Mouse (Mus musculus): ENCODE measurements around the gene Ppp1r12b.
A peak's percentile ranks its signal among the peaks of the same experiment; 100 is the strongest.

The Ppp1r12b gene

DNA sequence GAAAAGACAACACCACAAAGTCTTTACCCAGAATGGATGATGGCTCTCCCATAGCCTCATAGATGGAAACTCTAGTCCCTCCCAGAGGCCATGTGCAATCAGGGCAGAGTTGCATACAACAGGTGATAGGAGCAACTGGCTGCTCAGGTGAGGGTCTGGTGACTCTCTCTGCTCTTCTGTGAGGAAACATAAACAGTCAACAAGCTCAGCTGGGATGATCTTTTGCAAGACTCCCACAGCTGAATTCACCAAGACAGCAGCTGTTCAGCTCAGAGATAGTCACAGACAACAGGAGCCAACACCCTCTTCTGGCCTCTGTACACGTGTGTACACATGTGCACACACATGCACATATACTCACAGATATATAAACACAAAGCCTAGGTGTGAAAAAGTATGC is 17.5 kb downstream of the Ppp1r12b start:
- no peak for DNase-seq (ENCODE audit: low spot score)

DNA sequence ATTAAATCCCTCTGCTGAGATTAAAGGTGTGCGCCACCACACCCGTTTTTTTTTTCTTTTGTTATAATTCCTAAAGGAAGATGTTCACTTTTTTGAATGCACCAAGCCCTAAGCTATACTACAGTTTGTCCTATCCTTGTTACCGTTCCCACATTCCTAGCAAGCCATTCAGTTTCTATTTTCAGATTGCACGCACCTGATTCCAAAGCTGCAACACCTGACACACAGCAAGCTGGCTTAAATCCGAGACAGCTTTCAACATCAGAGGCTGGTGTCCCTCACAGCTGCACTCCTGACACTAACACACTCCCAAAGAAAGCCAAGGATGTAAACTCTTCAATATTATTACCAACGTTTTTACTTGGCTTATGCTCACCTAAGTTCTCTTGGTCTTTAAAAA is 19.4 kb downstream of the Ppp1r12b start:
- no peak for DNase-seq (ENCODE audit: low spot score)

DNA sequence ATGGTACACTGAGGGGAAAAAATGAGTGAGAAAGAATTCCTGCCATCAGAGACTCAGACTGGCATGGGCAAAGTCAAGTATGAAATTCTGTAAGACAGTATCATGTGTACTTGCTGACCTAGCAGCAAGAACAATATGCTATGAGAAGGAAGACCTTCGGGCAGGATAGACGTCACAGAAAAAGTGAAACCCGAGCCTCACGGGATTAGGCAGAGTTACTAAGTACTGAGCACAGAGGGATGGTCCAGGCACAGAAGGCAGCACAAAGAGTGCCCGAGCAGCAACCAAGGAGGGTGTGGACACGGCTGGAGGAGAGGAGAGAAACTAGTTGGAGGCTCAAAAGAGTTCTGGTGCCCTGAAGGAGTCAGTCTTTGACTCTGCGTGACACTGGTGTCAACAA is 23.3 kb downstream of the Ppp1r12b start:
- DNase-seq (ENCODE audit: low spot score): no peak

DNA sequence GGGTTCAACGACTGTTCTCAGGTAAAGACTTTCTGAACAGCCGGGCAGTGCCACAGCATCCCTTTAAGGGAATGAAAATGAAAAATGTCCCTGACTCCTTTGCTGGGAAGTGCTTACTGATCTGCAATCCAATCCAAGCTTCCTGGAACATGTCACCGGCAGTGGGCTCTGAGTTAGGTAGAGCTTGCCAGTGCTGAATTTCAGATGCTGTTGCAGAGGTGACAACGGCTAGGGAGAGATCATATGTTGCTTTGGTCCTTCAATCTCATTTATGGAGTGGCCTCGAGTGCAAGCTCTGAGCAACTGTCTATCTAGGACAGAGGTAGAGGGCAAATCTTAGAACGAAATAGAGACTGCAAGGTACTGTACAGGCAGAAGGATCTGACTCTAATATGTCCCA is 36.7 kb downstream of the Ppp1r12b start:
- no peak for DNase-seq (ENCODE audit: low spot score)

DNA sequence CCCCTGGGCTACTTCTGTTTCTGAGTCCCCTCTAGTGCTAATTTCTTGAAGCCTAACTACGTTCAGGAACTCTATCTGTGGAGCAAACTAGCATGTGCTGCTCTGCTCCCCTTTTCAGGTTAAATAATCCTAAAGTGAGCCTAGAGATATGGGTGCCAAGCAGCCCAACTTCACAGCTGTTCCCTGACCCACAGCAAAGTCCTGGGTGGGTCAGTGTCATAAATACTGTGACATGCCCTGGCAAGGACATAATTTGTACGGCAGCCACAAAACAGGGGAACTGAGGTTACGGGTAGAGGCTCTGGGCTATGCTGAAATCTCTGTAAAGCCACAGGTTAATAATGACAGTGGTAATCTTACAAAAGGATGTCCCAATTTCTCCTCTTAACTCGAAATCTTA is 40.3 kb downstream of the Ppp1r12b start:
- DNase-seq (ENCODE audit: low spot score): no peak

DNA sequence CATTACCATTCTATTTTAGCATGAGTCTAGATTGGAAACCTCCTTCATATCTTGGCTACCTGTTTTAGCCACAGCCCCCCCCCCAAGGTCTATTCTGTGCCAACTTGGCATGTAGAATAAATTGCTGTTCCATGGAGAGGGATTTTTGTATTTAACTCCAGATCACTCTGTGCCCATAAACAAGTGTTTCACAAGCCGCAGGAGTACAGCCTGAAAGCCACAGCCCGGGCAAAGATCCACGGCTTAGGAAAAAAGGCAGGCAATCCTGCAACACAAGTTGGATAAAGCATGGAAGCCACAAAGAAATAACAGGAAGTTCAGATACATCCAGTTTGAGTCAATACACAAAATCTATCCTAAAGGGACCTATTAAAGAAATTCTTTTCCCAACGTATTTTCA is 42.2 kb downstream of the Ppp1r12b start:
- DNase-seq (ENCODE audit: low spot score): no peak

DNA sequence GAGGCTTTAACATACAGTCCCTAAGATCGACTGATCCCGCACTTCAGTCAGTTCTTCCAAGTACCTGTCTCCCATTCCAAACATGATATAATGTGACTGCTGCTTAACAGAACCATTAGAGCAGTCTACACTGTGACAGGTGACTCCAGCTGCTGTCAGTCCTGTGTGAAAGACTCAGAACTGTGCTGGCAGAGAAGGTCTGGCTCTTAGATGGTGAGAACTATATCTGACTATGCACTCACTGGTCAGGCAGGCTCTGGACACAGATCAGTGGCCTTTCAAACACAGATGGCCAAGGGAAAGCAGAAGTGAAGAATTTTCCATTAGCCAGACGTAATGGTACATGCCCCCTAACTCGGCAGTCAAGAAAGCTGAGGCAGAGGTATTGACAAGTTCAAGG is 43.9 kb downstream of the Ppp1r12b start:
- DNase-seq (ENCODE audit: low spot score): no peak

DNA sequence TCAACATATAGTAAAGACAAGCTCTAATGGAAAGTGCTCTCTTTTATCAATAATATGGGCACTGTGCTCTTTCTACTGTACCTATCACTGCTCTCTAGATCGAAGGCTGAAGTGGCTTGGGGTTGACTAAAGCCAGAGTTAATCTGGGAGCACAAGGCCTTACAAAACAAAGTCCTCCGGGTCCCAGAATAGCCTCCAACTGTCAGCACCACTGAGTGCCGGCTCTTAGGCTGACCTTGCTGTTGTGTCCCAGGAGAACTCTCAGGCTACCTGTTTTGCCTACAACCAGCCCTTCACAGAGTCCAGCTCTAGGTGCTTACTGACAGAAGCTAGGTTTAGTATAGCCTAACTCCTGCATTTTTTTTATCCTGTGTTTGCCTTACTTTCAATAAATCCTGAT is 45.7 kb downstream of the Ppp1r12b start:
- no peak for DNase-seq (ENCODE audit: low spot score)

DNA sequence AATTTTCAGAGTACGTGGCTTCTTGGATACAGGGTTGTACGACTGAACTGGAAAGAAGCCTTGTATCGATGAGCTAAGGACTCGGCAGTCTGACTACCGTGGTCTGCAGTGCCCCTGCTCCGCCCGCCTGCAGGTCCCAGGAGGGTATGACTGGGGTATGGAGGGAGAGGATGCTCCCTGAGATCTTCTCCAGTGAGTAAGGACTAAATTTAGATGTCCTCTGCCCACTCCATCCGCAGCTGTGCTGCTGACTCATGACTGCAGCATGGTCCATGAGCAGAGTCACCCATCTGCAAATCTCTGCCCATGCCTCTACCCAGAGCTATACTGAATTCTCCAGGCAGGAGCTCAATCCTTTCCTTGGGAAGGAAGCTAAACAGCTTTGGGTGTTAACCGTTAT is 46.3 kb downstream of the Ppp1r12b start:
- DNase-seq (ENCODE audit: low spot score): no peak

DNA sequence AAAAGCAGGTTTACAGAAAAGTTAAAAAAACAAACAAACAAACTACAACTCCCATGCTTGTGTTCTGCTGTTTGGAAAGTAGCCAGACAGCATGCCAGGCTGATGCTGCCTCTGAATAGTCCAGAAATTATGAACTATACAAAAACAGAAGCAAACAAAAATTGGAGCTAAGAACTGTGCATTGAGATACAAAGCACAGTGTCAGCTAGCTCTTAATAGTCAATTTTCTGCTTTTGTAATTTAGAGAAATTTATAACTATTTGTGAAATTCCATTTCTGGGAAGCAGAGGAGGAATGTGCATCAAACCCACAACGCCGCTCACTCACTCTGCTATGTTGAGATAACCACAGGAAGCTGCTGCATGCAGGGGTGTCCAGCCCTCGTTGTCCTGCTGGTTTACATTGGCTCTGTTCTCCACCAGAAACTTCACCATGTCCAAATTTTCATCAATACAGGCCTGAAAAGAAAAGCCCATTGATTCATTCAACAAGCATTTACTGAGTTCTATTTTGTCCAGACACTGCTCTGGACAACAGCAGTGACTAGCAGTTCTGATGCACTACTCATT is 53.6 kb downstream of the Ppp1r12b start:
- DNase-seq (ENCODE audit: low spot score): no peak

DNA sequence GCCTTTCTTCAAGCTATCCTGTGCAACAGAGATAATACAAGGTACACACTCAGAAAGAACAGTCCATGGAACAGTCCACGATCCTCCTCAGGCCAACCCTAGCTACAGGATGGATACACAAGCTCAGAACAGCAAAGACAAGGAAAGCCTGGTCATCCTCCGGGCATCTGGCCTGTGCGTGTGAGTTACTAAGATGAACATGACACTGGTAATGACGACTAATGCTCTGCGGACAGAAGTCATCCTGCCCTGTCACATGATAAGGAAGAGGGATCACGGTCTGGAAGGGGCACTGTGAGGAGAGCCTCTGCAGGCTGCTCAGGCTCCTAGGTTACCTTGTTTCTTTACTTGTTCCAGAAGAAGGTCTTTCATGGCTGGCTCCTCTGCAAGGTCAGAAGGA is 59.7 kb downstream of the Ppp1r12b start:
- no peak for DNase-seq (ENCODE audit: low spot score)

DNA sequence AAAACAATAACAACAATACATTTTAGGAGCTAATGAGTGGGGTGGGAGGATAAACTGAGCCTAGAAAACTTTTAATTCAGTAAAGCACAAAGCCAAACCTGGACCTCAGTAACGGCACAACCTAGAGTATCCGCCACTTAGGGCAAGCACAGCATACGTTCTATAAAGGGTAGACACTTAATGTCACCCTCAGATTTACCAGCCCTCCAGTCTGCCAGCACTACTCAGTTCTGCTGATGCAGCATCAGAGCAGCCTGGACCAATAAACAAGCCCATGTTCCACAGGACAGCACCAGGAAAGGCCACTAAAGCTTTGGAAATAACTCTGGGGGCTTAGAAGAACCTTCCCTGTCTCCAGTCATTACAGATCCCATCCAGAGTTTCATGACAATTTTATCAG is 60.9 kb downstream of the Ppp1r12b start:
- no peak for DNase-seq (ENCODE audit: low spot score)

DNA sequence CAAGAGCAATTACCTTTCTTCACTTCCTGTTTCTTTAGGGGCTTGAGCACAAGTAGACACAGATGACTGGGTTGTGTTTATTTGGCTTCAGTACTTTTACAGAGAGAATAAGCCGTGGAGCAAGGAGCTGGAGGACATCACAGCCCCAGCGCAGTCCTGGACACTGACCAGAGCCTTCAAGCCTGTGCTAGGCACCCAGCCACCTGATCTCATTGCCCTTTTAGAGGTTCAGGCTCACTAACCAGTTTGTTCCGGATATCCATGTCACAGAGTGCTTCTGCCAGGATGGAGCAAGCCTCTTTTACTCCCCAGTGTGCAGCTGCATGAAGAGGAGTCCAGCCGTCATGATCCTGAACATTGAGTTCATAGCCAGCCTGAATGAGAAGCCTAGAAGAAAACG is 63.8 kb downstream of the Ppp1r12b start:
- no peak for DNase-seq (ENCODE audit: low spot score)

DNA sequence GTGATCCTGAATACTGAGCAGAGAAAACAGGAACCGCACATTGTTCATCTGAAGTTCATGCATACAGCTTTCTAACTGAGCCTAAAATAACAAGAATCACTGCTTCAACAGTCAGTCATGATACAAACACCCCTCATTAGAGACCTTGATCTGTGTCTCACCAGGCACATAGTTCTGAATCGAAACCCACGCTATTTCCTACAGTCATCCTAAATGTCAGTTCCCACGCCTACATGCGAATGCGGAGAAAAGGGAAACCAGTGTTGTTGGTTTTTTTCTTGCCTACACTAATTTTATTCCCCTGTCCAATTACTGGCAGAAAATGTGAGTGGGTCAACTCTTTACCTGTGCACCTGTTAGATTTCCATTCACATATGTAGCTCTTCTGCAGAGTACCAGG is 66.1 kb downstream of the Ppp1r12b start:
- no peak for DNase-seq (ENCODE audit: low spot score)

DNA sequence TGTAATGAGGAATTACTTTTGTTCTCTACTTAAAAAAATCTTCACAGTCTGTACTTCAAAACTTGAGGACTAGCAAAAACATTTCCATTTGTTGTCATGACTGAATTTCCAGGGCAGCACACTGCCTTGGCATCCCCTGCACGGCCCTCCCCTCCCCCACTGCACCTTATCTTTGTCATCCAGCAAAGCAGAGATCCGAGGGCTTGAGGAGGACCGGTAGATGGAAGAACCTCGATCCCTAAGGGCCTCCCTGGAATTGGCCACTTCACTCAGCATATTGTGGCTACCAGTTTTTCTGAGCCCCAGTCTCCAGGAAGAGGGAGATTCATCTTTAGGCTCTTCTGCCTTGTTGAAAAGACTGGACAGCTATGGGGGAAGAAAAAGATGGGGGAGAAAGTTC is 79.9 kb downstream of the Ppp1r12b start:
- no peak for DNase-seq (ENCODE audit: low spot score)

DNA sequence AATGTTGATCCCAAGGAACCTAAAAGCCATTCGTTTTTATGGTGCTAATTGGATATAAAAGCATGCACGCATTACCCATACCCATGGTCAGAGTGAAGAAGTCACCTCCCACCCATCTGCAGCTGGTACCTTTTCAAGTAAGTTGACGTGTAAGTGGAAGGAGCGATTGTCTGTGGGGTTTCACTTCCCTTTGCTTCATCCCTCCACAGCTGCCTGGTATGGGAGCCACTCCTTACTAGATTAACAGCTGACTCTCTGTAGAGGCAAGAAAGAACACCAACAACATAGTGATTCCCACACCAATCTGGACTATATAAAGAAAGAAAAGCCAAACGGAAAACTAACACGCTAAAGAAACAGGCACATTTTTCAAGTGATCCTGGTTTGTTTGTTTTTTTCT is 83.1 kb downstream of the Ppp1r12b start:
- no peak for DNase-seq (ENCODE audit: low spot score)

DNA sequence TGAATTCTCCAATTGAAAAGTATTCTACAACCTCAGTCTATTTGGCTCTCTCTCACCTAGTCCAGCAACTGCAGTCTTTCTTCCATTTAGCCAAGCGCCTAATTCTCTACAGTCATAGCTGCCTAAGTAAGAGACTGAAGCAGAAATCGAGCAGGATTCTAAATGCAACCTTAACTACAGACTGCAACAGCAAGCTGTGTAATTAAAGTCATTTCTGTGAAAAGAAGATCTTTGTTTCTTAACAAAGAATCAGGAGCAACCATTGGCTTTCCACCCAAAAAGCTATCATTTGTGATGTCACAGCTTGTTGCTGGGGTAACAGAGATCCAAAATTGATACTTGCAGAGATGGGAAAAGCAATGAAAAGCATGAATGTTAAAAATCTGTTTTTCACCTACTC is 89.3 kb downstream of the Ppp1r12b start:
- no peak for DNase-seq (ENCODE audit: low spot score)

DNA sequence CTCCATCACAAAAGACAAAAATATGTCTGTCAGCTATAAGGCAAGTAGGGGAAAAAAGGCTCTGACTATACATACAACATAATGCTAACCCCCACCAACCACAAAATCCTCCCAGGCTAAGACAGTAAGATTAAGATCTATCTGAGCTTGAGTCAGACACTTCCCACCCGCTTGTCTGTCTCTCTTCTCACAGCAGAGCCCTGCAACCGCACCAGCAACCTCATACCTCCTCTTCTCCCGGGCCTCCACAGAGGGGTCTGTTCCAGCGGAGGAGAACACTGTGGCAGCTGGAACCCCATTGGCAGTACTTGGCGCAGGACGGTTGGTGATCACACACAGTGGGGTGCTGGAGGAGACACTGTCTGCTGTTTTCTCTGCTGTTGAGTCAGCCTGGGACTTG is 90.2 kb downstream of the Ppp1r12b start:
- no peak for DNase-seq (ENCODE audit: low spot score)

DNA sequence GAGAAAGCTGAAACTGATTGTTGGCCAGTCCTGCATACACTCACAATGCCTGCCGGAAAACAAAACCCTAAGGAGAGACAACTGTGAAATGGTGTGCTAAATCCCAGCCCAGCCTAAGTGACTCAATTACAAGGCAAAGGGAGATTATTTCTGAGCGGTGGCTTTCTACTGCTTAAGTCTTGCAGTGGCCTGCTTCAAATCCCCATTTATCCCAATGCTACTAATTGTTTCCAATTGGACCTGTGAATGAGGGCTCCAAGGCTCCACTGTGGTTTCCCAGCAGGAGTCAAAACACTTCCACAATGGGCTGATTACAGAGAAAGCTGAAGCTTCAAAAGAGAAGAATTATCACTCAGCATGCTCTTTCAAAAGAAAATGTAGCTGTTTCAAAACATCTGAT is 95.2 kb downstream of the Ppp1r12b start:
- DNase-seq (ENCODE audit: low spot score): no peak

DNA sequence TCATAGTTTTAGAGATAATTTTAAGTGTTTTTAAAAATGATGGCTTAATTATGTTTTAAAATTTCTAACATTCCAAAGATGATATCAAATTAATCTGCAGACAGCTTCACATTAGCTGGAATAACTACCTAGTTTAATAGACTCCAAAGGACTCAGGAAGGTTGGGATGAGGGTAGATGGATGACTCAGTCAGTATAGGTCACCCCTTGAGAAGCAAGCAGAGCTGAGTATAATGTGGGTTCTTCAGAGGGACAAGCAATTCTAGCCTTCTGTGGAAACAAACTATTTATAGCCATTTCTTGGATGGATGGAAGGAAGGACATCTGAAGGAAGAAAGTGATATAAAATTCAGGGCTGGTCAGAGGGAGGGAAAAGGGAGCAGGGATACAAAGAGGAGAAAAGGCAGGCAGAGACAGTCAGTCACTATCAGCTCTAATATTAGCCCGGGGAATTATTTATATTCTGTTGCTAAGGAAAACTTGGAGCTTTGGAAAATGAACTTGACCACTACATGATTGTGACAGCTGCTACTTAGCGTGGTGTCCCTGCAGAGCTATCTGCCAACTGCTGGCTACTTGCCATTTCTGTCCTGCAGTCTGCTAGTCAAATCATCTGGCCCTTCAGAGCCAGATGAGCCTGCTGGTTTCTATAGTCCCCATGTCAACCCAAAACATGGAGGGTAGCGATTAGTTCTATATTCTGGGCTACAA is 97.2 kb downstream of the Ppp1r12b start:
- no peak for DNase-seq (ENCODE audit: low spot score)

DNA sequence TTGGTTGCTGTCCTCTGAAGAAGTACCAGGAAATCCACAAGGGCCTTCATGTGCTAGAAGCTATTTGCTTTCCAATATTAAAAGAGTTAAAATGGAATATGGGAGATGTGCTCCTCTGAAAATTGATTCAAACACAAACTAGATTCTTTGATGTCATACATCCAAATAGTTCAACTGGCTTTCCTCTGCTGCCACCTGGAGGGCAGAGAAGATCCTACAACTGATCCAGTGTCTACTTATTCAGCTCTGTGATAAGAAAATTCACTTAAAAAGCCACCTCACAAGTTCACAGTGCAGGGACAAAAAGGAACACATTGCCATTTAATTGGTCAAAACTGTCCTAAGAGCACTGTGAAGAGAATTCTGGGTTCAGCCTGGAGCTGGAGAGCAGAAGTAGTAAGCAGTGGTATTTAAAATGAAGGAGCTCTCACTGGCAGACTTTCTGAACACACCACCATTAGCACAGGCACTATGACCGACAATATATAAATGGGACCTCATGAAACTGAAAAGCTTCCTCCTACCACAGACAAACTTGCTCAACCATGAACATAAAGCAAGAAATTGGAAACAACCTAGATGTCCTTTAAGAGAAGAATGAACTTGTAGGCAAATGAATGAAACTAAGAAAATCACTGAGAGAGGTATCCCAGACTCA is 101.3 kb downstream of the Ppp1r12b start:
- peak; percentile 47 for DNase-seq (ENCODE audit: low spot score)

DNA sequence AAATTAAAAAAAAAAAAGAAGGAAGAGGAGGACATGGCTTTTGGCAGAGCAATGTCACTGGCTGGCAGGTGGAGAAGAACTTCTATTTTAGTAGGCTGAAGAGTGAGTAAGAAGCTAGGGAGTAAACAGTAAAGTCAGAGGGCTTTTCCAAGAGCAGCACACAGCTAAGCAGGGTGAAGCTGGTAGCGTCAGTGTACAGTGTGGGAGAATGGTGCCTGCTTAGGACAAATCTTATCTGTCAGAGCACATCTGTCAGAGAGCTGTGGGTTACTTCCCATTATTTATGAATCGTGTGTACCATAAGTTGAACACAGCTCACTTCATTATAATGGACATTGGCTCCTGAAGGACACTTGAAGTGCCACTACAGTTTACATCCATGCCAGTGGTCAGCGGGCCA is 102.9 kb downstream of the Ppp1r12b start:
- DNase-seq (ENCODE audit: low spot score): no peak

DNA sequence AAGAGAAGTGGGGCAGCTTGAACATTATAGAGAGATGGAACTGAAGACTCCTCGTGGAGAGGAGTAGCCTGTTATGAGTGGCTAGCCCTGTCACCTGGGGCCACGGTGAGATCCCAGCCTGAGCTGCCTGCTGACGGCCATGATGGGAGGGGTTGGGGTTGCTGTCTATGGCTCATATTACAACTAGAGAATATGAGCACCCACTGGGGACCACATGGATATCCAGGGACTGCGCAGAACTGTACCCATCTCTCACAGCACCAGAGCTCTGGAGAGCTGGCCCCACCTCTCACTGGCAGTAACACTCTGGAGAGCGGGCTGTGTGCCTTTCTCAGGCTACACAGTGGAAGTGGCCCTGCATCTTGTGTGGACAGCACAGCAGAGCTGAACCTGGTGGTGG is 104.5 kb downstream of the Ppp1r12b start:
- DNase-seq (ENCODE audit: low spot score): no peak

DNA sequence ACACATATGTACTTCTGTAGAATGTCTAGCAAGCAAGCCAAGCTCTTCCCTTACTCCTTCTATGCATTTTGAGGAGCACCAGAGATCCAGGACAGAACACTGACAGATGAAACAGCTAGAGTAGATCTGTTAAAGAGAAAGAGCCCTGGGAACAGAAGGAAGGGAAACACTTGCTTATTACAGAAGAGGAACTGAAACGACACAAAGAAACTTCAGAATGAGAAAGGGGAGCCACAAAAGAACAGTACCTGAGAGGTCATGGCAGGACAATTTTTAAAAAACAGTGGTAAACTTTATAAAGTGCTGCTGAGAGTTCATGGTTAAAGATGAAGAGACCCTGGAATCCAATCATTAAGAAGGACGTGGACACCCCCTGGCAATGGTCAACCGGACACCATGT is 105.4 kb downstream of the Ppp1r12b start:
- no peak for DNase-seq (ENCODE audit: low spot score)
